Mouse (Mus musculus): ENCODE data around the gene Setd5.

DNA sequence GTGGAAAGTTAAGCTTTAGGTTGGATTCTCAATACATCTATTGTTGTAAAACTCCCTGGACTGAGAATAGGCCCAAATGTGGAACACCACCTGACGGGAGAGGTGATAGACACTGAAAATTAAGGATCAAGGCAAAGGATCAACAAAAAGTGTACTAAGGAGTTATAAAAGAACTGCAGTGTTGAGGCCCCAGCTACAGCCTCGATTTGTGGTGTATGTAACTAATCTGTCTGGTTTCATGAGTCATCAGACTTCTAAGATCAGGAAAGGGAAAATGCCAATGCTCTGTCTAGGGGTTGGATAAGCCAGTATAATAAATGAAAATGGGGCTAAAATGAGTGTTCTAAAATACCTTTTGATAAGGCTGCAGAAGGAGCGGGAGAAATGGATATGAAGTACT is 1.9 kb upstream of the Setd5 start:
- TF ChIP-seq GATA1 (IDR thresholded peaks at IDR 0.05; ENCODE audit: borderline replicate concordance, low read length), result no peak
- TF ChIP-seq FLI1 (IDR thresholded peaks at IDR 0.05; ENCODE audit: low read length), result no peak
